Mouse (Mus musculus): ENCODE data around the gene Ctxn2.

DNA sequence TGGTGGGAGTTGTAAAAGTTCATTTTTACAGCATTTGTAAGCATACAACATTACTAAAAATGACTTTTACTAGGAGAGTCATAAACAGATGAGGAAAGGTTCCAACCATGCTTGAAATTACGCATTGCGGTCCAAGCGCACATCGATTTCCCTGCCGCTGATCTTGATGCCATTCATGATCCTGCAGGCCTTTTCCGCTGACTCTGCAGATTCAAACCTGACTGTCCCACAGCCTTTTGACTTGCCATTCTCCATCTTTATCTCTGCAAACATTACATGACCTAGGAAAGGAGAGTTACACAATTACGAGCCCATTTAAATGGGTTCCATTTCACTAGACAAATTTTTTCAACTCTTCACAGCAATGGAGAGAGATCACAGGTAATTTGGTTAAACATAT, 47.7 kb upstream of the Ctxn2 start:
- TF ChIP-seq CTCF (conservative IDR thresholded peaks at IDR 0.05; ENCODE audit: low read length) (no peak), POU5F1 (IDR thresholded peaks at IDR 0.05; ENCODE audit: borderline replicate concordance, low read length) (no peak)
